Mouse (Mus musculus) kidney, postnatal 25 days (tissue): ENCODE measurements around the gene Pcsk4.
A peak's percentile ranks its signal among the peaks of the same experiment; 100 is the strongest.

ENCODE experiments used
- DNase-seq, 2 experiments: peaks; one replicate each; pipeline ENCODE4 v3.0.0; 2021; ENCODE audit warnings: mixed read lengths in 2 of 2

Pcsk4 gene

DNA sequence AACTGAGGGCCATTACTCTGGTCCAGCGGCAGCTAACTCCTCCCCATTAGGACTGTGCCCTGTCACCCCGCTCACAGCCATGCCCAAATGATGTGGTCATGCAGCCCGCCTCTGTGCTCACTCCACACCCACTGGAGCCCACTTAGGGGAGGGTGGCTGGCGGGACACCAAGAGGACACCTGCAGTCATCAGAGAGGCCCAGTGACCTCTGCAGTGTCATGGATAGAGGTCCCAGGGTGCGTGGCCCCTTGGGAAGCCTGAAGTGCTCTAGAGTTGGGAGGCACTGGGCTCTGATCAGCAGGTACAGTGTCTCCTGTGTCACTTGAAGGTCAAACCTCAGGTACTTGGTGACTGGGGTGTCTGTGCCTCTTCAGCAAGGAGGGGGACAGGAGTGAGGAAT is 32.5 kb downstream of the Pcsk4 start:
- no peak for DNase-seq

DNA sequence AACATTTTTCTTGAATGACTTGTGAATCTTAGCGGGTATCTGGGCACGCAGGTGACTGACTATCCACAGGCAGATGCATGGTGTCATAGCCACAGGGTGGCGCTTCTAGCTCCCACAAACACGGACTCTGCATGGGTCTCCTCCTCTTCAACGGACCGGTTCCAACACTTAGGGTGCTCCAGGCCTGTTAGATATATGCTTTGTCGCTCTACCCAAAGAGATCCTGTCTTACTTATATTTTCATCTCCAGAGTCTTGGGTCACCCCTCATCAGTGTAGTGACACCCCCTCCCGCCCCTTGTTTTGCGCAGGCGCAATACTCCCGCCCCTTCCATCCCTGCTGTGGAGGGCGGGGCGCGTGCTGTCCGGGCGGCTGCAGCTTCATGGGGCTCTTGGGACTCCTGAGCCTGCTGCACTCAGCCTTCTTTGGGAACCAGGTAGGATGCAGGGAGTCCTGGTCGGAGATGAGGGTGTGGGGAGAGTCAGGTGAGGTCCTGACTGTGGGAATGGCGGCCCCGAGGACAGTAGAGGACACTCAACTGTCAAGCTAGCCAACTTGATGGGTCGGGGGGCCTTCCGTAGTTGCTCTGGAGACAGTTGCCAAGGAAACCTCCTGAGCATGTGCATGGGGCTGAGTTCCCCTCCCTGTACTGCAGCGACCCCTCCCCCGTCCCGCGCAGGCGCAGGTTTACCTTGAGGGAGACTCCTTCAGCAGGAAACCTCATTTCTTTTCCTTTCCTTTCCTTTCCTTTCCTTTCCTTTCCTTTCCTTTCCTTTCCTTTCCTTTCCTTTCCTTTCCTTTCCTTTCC is 33.5 kb downstream of the Pcsk4 start, which contains the start of gene Apc2:
Apc2 (plus strand) TSS at position 360 of the 808 bp plus-strand sequence.
- peak; percentile 80 to 84 for DNase-seq

DNA sequence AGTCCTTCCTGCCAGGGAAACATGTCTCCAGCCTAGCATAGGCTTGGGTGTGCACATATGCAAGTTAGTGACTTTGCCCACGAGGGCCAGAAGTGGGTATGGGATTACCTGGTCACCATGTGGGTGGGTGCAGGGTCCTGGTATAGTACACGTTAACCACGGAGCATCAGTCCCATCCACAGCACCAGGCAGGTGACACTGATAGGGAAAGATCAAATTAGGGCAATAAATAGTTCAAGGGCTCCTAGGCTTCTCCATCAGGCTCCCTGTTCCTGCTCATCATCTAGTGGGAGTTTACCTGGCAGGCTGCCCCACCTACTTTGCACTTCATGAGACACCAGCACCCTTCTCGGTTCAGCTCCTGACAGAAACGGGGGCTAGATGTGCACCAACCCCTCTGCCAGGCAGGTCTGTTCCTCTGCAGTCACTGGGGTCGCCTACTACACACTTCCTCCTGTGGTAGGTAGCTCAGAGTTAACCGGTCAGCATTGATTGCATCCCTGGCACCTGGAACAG is 34.5 kb downstream of the Pcsk4 start:
- no peak for DNase-seq

DNA sequence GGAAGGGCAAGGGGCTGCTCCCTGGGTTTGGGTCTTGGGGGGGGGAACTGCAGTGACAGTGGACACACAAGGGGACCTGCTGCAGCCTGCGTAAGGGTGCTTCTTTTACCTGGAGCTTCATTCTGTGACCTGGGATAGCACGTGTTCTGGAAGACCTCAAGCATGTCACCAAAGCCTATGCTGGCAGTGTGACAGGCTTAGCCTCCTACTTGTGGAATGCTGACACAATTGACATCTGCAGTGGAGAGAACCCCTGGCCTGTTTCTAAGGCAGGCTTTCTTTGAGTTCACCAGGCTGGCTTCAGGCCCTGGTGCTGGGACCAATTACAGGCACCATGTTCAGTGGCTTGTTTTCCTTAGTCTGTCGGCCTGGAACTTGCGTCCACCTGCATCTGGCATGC is 35.0 kb downstream of the Pcsk4 start:
- no peak for DNase-seq

DNA sequence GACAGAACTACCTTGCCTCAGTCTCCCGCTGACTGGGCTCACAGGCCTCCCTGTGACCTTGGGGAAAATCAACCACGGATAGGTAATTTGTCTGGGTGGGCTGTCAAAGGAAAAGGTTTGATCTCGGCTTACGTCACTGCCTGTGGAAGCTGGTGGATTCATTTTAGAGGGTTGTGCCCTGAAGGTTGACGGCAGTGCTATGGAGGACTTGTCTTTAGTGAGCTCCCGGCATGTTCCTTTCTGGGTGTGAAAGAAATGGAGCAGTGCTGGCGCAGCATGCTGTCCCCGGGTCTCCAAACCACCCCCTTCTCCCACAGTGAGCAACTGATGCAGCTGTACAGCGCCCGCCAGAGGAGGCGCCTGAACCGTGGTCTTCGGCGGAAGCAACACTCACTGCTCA is 36.0 kb downstream of the Pcsk4 start:
- DNase-seq: no peak

DNA sequence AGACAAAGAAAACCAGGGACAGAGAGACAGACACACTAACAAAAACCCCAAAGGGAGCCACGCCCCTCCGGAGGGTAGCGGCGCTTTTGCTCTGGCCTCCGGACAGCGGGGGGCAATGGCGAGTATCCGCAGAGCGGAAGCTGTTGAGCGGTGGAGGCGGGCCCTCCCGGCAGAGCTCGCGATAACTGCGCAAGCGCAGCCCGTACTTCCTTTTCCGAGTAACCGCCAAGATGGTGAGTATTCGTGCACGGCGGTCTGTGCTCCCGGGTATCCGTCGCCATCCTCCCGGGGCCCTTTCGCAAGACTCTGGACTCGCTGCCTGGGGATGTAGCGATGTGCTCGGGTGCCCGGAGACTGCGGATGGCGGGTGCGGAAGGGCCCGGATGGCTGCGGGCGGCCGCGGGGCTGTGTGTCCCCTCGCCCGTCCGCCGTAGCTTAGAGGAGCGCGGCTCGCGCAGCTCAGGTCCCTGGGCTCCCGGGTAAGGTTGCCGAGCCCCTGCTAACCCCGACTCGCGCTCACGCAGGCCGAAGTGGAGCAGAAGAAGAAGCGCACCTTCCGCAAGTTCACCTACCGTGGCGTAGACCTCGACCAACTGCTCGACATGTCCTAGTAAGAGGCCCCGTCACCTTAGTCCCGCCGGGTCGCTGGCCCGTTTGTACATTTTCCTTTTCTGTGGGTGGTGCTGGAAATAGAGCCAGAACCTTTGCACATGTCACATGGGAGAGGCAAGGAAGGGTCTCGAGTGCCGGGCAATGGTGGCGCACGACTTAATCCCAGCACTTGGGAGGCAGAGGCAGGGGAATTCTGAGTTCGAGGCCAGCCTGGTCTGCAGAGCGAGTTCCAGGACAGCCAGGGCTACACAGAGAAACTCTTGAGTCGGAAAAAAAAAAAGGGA is 36.8 kb downstream of the Pcsk4 start, which contains the start of gene Rps15:
Rps15 (plus strand) TSS at position 203 of the 896 bp plus-strand sequence.
- peak; percentile 96 to 97 for DNase-seq

DNA sequence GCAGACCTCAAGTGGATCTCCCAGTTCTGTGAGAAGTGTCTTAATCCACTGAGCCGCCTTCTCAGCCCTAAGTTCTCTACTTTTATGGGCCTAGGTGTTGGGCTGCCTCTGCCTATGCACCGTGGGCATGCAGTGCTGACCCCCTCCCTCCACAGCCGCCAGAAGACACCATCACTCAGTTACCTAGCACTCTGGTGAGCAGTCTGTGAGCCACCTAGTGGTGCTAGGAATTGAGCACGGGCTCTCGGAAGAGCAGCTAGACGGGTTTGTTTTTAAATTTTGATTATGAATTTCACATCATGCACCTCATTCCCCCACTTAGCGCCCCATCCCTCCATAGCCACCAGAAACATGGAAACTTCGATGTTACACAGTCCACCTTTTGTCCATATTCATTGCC is 40.6 kb downstream of the Pcsk4 start:
- no peak for DNase-seq

DNA sequence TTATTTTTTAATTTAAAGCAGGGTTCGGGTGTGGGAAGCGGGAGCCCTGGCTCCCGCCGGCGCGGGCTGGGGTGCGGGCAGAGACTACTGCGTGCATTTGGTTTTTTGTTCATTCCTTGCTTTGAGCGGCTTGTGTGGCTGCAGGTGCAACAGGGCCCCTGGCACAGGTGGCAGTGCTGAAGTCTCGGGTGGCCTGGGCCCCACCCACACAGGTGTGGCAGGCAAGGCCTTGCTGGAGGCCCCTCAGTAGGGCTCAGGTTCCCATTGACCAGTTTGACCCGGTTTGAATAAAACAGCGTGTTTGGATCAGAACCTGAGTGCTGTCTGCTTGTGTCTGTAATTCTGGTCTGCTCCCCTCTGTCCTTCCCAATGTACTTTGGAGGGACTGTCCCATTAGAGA is 41.2 kb downstream of the Pcsk4 start:
- no peak for DNase-seq

DNA sequence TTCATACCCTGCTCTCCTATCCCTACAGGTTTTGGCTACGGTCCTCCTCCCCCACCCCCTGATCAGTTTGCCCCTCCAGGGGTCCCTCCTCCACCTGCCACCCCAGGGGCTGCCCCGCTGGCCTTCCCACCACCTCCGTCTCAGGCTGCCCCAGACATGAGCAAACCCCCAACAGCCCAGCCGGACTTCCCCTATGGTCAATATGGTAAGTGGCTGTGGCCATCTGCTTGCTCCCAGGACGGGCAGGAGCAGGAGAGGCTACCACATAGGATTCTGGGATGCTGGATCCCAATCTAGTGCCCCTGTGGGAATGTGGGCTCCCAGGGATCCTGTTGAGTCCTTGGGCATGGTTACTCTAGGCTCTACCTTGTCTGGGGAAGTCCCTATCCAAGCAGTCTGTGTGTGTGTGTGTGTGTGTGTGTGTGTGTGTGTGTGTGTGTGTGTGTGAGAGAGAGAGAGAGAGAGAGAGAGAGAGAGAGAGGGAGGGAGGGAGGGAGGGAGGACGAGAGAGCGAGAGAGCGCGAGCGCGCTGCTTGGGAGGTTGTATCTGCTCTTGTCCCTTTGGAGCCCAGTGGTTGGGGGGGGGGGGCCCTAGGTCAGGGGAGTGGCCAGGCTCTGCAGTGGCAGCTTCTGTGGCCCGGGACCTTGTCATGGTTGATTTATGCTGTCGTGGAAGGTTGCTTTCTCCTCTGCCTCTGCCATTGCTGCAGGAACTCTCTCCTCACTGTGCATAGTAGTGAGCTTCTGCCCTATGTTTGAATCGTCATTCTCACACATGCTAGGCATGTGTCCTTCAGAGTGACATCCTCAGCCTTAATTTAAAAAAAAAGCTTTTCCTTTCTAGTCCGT is 43.9 kb downstream of the Pcsk4 start:
- no peak for DNase-seq

DNA sequence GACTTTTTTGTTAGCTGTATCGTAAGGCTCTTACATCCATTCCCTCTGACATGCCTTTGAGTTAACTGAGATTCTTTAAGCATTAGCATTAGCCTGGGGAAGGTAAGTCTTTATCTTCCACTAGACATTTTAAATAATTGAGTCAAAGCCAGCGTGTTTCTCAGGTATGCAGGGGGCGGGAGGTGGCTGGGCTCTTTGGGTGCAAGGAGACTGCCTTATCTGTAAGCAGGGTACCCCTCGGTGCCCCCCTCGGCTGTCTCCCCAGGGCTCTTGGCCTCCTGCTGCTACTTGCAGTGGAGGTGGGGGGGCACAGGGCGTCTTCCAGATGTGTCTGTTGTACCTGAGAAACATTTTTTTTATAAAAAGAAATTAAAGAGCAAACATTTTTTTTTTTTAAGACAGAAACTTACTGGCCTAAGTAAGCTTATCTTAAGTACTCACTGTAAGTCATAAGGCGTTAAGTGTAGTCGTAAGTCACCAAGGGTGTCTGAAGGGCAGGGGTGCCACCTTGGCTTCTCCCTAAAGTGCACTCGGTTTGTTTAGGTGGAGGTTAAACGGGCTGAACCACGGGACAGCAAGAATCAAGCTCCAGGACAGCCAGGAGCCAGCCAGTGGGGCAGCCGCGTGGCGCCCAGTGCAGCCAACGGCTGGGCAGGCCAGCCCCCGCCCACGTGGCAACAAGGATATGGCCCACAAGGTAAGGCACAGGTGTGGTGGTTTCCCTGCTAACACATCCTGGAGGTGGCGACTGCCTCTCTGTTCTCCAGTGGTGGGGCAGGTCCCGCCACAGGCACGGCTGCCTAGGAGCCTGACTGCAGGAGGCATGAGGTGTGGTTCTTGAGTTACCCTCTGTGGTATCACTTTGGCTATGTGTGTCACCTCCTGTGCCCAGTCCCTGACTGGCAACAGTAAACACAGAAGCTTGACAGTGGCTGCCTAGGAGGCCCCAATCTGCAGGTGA is 46.5 kb downstream of the Pcsk4 start:
- peak in 1 of 2 experiments; percentile 74 for DNase-seq

DNA sequence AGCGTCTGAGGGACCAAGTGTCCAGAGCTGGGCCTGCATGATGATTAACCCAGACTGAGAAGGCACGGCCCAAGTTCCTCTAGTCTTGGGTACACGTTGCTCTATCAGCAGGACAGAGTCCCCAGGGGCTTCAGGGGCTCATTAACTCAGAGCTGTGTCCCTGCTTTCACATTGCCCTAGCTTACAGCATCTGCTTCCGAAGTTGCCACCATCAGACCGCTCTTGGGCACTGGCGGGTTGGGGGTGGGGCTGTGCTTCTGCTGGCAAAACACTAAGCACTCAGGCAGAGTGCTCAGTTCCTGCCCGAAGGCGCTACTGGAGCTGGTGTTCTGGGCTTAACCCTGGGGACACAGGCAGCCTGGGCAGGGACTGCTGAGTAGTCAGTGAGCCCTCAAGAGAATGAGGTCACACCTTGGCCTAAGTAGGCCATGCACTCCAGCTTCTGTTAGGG is 47.4 kb downstream of the Pcsk4 start:
- peak; percentile 76 to 90 for DNase-seq

DNA sequence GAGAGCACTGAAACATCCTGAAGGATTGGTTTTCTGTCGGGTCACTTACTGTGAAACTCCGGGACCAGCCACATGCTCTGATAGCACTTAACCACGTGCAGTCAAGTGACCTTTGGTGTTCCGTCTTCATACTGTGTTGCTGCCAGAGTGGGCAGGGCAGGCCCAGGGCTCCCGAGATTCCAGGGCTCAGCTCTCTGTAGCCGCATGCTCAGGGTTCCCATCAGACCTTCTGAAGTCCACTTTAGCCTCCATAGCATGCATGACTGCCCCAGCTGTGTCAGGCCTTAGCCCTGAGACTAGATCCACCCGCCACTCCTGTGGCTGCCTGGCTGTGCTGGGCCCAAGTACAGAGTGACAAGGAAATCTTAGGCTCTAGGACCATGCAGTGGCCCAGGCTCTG is 48.0 kb downstream of the Pcsk4 start:
- peak; percentile 86 to 96 for DNase-seq

DNA sequence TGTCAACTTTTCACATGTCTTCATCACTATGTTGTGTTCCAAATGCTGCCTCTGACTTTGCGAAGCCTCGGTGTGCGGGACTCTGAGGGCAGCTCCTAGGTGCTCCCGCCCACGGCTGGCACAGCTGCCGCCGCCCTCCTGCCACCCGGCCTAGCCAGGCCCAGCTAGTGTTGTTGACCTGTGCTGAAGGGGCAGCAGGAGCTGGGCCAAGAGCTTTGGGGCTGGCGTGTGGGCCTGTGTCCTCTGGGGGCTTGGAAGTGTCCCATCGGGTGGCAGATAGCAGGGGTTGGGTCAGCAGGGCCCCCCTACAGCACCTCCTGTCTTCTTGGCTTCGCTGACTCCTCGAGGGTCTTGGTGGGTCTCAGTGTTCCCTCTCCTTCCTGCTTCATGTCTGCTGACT is 50.0 kb downstream of the Pcsk4 start:
- no peak for DNase-seq

DNA sequence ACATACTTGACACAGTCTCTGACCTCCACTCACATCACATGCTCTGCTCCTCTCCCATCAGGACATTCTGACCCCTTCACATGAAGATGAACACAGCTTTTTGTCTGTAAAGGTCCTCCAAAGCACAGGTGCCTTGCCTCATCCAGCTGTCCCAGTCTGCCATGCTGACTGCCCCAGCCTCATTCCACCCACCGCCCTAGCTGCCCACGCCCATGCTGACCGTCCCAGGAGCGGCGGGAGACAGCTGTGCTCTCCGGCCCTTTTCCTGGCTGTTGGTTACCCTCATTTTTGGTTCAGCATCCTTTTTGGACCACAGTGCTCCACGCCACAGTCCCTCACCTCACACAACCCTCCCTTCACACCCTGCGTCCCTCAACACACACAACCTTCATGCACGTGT is 50.9 kb downstream of the Pcsk4 start:
- peak in 1 of 2 experiments; percentile 38 for DNase-seq

DNA sequence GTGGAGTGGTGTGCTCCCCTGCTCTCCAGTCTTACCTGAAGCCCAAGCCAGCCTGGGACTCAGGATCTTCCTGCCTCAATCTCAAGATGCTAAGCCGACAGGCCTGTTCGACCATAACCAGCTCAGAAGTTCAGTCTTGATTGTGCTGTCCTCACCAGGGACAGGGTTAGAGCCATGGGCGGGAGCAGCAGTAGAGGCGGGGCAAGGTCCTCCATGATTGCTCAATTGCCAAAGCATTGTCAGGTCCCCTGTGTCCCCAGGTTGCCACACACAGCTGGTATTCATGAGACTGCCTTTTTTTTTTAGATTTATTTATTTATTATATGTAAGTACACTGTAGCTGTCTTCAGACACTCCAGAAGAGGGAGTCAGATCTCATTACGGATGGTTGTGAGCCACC is 53.1 kb downstream of the Pcsk4 start:
- no peak for DNase-seq

DNA sequence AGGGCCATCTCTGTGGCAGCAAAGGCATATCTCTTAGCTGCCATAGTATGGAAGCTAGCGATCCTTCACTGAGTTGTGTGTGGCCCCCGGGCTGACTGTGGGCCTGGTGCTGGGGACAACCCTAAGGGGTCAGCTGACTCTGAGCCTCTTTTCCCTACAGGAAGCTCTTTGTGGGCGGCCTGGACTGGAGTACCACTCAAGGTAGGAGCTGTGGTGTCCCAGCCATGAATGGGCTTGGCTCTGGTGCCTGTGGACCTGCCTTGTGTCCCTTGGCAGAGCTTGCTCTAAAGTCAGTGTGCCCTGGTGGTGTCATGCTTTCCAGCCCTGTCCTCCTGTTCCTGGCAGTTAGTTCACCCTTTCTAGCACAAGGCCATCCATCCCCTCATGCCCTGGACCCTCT is 55.5 kb downstream of the Pcsk4 start:
- no peak for DNase-seq

DNA sequence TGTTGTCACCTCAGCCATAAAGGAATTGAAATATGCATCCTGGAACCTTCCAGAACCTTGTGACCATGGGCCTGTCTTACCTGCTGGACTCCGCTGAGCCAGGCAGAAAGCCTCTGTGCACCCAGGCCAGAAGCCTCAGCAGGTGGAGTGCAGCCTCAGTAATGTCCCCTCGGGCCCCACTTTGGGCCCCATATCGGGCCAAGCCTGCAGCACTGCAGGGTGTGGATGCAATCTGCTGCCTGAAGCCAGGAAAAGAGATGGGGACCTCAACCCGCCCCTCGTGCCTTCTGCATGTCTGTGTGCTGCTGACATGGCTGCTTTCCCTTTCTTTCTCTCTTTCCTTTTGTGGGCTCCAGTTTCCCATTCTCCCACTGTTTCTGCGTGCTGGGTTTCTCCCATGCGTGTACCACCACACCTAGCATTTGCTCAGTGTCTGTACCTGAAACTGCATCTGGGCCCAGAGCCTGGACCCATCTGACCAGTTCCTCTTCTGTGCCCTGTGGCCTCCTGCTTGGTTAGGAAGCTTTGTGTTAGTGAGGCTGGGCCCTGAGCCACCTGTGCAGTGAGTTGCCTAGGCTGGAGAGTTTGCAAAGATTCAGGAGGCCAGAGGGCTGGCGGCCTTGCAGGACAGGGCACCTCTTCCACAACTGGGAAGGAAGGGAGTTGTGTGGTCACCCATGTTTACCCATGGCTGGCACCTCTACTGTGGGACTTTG is 57.3 kb downstream of the Pcsk4 start:
- DNase-seq: peak in 1 of 2 experiments; percentile 43
